Mouse (Mus musculus): Measurements from ENCODE around the gene Numbl. TPM values are rescaled to one million over a fixed set of nuclear protein-coding genes. Genes with fewer than 3 reads are reported as not detected.
"Not testable (repeated sequence)": the region's sequence is repeated elsewhere in the genome, so short reads cannot be mapped to it uniquely, and the experiment has no call there.

Gene Numbl
- polyA plus RNA-seq, 1 experiment from 2014 or later = 11.7 TPM

DNA sequence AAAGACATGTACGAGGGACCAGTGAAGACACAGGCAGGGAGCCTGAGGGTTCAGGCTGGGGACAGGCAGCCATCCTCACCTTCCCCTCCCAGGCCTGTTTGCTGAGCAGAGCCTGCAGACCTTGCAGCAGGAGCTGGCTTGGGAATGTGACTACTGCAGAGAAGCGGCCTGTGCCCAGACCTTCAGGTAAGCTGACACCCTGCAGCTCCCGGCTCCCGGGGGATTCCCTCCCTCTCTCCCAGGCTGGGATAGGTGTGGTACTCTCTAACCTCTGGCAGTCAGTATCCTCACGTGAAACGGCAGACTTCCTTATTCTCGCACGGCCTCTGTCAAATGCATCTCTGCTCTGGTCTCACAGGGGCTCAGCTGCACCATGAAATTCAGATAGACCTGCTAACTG lies 15.0 kb upstream of the Numbl start:
- DNase-seq (ENCODE audit: low spot score) (no peak), ATAC-seq (no peak)
- H3K9ac ChIP-seq (replicated peaks; ENCODE audit: low read depth) = no peak overlapping the region
- WGBS = 43% methylated on average over 8 of the region's 8 CpGs
- no peak overlapping the region for H3K27ac ChIP-seq (ENCODE audit: low read length)
- H3K27me3 ChIP-seq (replicated peaks; ENCODE audit: insufficient read depth, low read length) = no peaks in the 10 kb centered on the region
- H3K36me3 ChIP-seq (ENCODE audit: insufficient read depth, low read length) = peaks cover 13% of the 10 kb centered on the region; the same call in 1 of the 2 replicates
- H3K9me3 ChIP-seq (ENCODE audit: low read length) = no peaks in the 10 kb centered on the region
- TF ChIP-seq EP300 (IDR thresholded peaks at IDR 0.05) = no peak
- TF ChIP-seq CTCF (IDR thresholded peaks at IDR 0.05) = no peak
- H3K4me3 ChIP-seq (ENCODE audit: low read depth, low read length) = no peak overlapping the region
- no peak overlapping the region for H3K4me2 ChIP-seq (replicated peaks; ENCODE audit: low read depth, low read length)
- H3K4me1 ChIP-seq (ENCODE audit: insufficient read depth, low read depth, low read length) = no peaks in the 10 kb centered on the region

DNA sequence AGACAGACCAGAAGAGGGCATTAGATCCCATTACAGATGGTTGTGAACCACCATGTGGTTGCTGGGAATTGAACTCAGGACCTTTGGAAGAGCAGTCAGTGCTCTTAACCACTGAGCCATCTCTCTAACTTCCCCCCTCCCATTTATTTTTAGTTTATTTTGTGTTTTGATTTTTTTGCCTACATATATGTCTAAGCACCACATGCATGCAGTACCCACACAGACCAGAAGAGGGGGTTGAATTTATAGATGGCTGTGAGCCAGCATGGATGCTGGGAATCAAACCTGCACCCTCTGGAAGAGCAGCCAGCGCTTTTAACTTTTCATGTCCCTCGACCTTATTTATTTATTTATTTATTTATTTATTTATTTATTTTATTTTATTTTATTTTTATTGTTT lies 14.1 kb upstream of the Numbl start:
- H3K36me3 ChIP-seq (ENCODE audit: insufficient read depth, low read length) = peaks cover 13% of the 10 kb centered on the region; the same call in 1 of the 2 replicates
- peak; percentile 19 for DNase-seq (ENCODE audit: low spot score)
- 91% methylated on average over 2 of the region's 2 CpGs for WGBS

DNA sequence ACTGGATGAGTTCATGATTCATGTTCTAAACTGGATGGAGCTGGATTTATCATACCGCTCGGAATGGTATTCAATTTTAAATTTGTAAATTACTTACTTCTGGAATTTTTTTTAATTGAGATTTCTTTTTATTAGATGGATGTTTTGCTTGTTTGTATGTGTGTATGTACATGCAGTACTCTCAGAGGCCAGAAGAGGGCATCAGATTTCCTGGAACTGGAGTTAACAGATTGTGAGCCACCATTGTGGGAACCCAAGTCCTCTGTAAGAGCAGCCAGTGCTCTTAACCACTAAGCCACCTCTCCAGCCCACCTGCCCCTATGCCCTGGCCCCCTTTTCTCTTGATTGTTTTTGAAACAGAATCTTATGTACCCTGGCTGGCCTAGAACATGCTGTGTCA lies 9.1 kb upstream of the Numbl start:
- Histone ChIP-seq H3K27ac (ENCODE audit: low read length) (no peak overlapping the region), H3K4me2 (replicated peaks; ENCODE audit: low read depth, low read length) (no peak overlapping the region), H3K9me3 (ENCODE audit: low read length) (no peaks in the 10 kb centered on the region), H3K27me3 (replicated peaks; ENCODE audit: insufficient read depth, low read length) (no peaks in the 10 kb centered on the region), H3K4me3 (ENCODE audit: low read depth, low read length) (no peak overlapping the region), H3K36me3 (ENCODE audit: insufficient read depth, low read length) (peaks cover 10% of the 10 kb centered on the region; the same call in 1 of the 2 replicates), H3K4me1 (ENCODE audit: insufficient read depth, low read depth, low read length) (no peaks in the 10 kb centered on the region), H3K9ac (replicated peaks; ENCODE audit: low read depth) (no peak overlapping the region)
- ATAC-seq (no peak), DNase-seq (ENCODE audit: low spot score) (peak; percentile 49)
- TF ChIP-seq CTCF (IDR thresholded peaks at IDR 0.05) (peak; percentile 64), EP300 (IDR thresholded peaks at IDR 0.05) (no peak)
- WGBS = 93% methylated on average over 2 of the region's 2 CpGs

More for the DNA sequence above, 14.1 kb upstream of the Numbl start:
- not testable (repeated sequence) for H3K9me3 ChIP-seq (ENCODE audit: low read length); H3K4me1 ChIP-seq (ENCODE audit: insufficient read depth, low read depth, low read length); H3K27me3 ChIP-seq (replicated peaks; ENCODE audit: insufficient read depth, low read length); ATAC-seq; H3K9ac ChIP-seq (replicated peaks; ENCODE audit: low read depth); H3K27ac ChIP-seq (ENCODE audit: low read length); H3K4me3 ChIP-seq (ENCODE audit: low read depth, low read length); H3K4me2 ChIP-seq (replicated peaks; ENCODE audit: low read depth, low read length)
- TF ChIP-seq CTCF (IDR thresholded peaks at IDR 0.05) = peak; percentile 63

DNA sequence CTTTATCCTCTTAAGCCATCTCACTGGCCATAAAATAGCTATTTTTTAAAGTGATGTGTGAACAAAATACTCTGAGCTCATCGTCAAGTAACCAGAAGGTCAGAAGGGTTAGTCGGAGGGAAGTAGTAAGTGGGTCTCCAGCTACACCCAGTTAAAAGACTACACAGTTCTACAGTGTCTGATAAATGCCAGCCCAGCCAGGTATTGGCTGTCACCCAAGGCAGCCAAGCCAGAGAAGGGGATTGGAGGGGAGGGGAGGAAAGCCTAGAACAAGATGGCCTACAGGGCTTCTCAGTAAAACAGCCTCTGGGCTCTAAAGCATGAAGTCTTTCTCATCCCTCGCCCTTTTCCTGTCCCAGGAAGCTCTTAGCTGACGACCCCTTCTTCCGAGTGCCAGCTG lies 8.3 kb upstream of the Numbl start:
- Histone ChIP-seq H3K4me2 (replicated peaks; ENCODE audit: low read depth, low read length) (no peak overlapping the region), H3K9me3 (ENCODE audit: low read length) (no peaks in the 10 kb centered on the region), H3K36me3 (ENCODE audit: insufficient read depth, low read length) (peaks cover 10% of the 10 kb centered on the region; the same call in 1 of the 2 replicates), H3K9ac (replicated peaks; ENCODE audit: low read depth) (no peak overlapping the region), H3K27me3 (replicated peaks; ENCODE audit: insufficient read depth, low read length) (no peaks in the 10 kb centered on the region), H3K27ac (ENCODE audit: low read length) (no peak overlapping the region), H3K4me3 (ENCODE audit: low read depth, low read length) (no peak overlapping the region), H3K4me1 (ENCODE audit: insufficient read depth, low read depth, low read length) (no peaks in the 10 kb centered on the region)
- 69% methylated on average over 5 of the region's 5 CpGs for WGBS
- DNase-seq (ENCODE audit: low spot score) (no peak), ATAC-seq (no peak)
- TF ChIP-seq EP300 (IDR thresholded peaks at IDR 0.05) (no peak), CTCF (IDR thresholded peaks at IDR 0.05) (no peak)

DNA sequence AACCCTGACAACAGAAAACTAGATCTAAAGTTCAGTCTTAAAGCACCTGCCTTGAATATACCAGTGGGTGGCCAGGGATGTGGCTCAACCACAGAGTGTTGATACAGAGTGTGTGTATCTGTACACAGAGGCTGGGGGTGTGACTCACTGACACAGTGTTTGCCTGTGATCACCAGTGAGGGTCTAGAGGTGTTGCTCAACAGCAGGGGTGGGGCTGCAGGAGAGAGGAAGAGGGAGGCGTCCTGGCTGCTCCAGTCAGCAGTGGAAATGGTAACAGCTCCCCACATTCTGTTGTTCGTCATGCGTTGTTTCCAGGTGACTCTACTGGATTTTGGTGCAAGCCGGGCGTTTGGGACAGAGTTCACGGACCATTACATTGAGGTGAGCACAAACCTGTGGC lies 6.3 kb upstream of the Numbl start:
- peak; percentile 91 for ATAC-seq
- Histone ChIP-seq H3K36me3 (ENCODE audit: insufficient read depth, low read length) (no peaks in the 10 kb centered on the region), H3K9me3 (ENCODE audit: low read length) (no peaks in the 10 kb centered on the region), H3K9ac (replicated peaks; ENCODE audit: low read depth) (no peak overlapping the region), H3K27ac (ENCODE audit: low read length) (0 out of 2 replicates have a peak overlapping the region, but pooled peaks have one; percentile 26), H3K4me3 (ENCODE audit: low read depth, low read length) (no peak overlapping the region), H3K4me2 (replicated peaks; ENCODE audit: low read depth, low read length) (no peak overlapping the region), H3K4me1 (ENCODE audit: insufficient read depth, low read depth, low read length) (no peaks in the 10 kb centered on the region), H3K27me3 (replicated peaks; ENCODE audit: insufficient read depth, low read length) (no peaks in the 10 kb centered on the region)
- 79% methylated on average over 6 of the region's 6 CpGs for WGBS
- TF ChIP-seq EP300 (IDR thresholded peaks at IDR 0.05) = no peak
- no peak for TF ChIP-seq CTCF (IDR thresholded peaks at IDR 0.05)
- peak; percentile 83 for DNase-seq (ENCODE audit: low spot score)

DNA sequence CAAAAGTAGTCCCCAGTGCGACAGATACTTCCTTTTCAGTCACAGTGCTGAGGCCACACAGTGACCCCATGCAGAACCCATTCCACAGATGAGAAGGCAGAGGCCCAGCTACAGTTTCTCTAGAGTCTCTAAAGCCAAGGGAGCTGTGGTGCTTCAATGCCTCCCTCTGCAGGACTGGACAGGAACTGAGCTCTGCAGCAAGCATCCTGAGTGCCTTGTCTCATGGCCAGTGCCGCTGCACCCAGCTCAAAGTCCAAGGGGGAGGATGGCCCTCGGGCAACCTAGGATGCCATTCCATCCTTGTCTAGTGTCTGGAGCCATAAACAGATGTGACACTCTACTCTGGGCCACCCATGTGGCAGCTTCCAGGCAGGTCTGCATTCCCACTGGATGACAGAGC lies 2.5 kb upstream of the Numbl start:
- Histone ChIP-seq H3K36me3 (ENCODE audit: insufficient read depth, low read length) (no peaks in the 10 kb centered on the region), H3K4me3 (ENCODE audit: low read depth, low read length) (no peak overlapping the region), H3K27ac (ENCODE audit: low read length) (no peak overlapping the region), H3K4me2 (replicated peaks; ENCODE audit: low read depth, low read length) (no peak overlapping the region), H3K9me3 (ENCODE audit: low read length) (no peaks in the 10 kb centered on the region), H3K4me1 (ENCODE audit: insufficient read depth, low read depth, low read length) (peaks cover 10% of the 10 kb centered on the region; the same call in 1 of the 2 replicates), H3K27me3 (replicated peaks; ENCODE audit: insufficient read depth, low read length) (no peaks in the 10 kb centered on the region), H3K9ac (replicated peaks; ENCODE audit: low read depth) (no peak overlapping the region)
- DNase-seq (ENCODE audit: low spot score) = peak; percentile 36
- 66% methylated on average over 3 of the region's 3 CpGs for WGBS
- no peak for ATAC-seq
- peak; percentile 67 for TF ChIP-seq CTCF (IDR thresholded peaks at IDR 0.05)
- TF ChIP-seq EP300 (IDR thresholded peaks at IDR 0.05) = no peak

All from lung, postnatal 0 days (tissue).